Mouse (Mus musculus) intestine, postnatal 0 days (tissue): ENCODE data around the gene Slc38a11. TPM values are rescaled to one million over a fixed set of nuclear protein-coding genes. Genes with fewer than 3 reads are reported as not detected.

Experiments used
- ATAC-seq: fragments of 200-750 bp; cut with Nextera tagmentation; 2 replicates; pipeline ENCODE4 v1.8.0; 2017; ENCODE audit warnings: mild to moderate bottlenecking, moderate TSS enrichment, moderate library complexity
- H3K27ac ChIP-seq: fragments of 300-500 bp; sonication (generic); 2 replicates; pipeline ENCODE4 v1.5.1; 2014; ENCODE audit warnings: mild to moderate bottlenecking, low read depth, low read length, moderate library complexity
- H3K27me3 ChIP-seq: fragments of 300-500 bp; sonication (generic); replicated peaks from 2 replicates; pipeline ENCODE4 v1.6.1; 2014; ENCODE audit warnings: low read length, mixed read lengths; ENCODE audit not compliant: control insufficient read depth, insufficient read depth
- H3K36me3 ChIP-seq: fragments of 300-500 bp; sonication (generic); 2 replicates; pipeline ENCODE4 v1.6.1; 2014; ENCODE audit warnings: mild to moderate bottlenecking, moderate library complexity; ENCODE audit not compliant: control insufficient read depth, insufficient read depth
- H3K4me1 ChIP-seq: fragments of 300-500 bp; sonication (generic); replicated peaks from 2 replicates; pipeline ENCODE4 v1.6.1; 2014; ENCODE audit warnings: antibody characterized with exemption, low read length, mixed read lengths; ENCODE audit not compliant: control insufficient read depth, insufficient read depth
- H3K4me2 ChIP-seq: fragments of 300-500 bp; sonication (generic); replicated peaks from 2 replicates; pipeline ENCODE4 v1.6.1; 2014; ENCODE audit warnings: low read depth, mild to moderate bottlenecking, moderate library complexity
- H3K4me3 ChIP-seq: fragments of 300-500 bp; sonication (generic); 2 replicates; pipeline ENCODE4 v1.5.1; 2014; ENCODE audit warnings: low read depth, low read length
- H3K9ac ChIP-seq: fragments of 300-500 bp; sonication (generic); 2 replicates; pipeline ENCODE4 v1.6.1; 2014; ENCODE audit warnings: mild to moderate bottlenecking, low read depth, low read length
- H3K9me3 ChIP-seq: fragments of 300-500 bp; sonication (generic); 2 replicates; pipeline ENCODE4 v1.6.1; 2016; ENCODE audit warnings: mixed run types; ENCODE audit not compliant: control insufficient read depth
- CTCF ChIP-seq: sonication (generic); IDR thresholded peaks from 2 replicates; pipeline ENCODE4 v1.5.1; 2016; ENCODE audit warnings: low read depth, mild to moderate bottlenecking, control low read depth, antibody characterized with exemption, moderate library complexity
- WGBS: fragments of 180-500 bp; shearing (Covaris S2); extraction: QIAGEN DNeasy Blood & Tissue Kit; methylation state at CpG from one replicate; pipeline ENCODE4 v1.1.7; 2014; 5-methylcytosine and 5-hydroxymethylcytosine counted together
- polyA plus RNA-seq: library from polyadenylated mRNA; unstranded; fragments of >200 nt; fragmentation: Nextera tagmentation; extraction: Ambion mirVana; gene quantifications from 2 replicates; pipeline ENCODE4 v1.2.1, GENCODE M21; 2015

Gene Slc38a11
- polyA plus RNA-seq, 1 experiment from 2014 or later = 0.50 TPM

DNA sequence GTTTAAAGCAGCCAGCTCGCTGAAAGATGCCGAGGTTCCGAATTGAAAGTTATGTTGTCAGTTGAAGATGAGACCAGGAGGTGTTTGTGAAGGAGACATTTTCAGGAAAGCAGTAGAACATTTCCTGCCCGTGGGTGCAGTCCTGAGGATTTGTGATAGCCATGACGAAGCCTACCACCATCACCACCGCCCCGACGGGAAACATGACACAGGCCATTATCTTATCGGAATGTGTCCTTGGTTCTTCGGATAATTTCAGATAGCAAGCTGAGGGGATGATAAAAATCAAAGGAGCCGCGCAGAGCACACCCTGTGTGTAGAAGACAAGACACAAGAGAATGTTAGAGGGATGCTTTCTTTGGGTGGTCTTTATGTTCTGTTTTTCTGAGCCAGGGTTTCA lies 47.1 kb downstream of the Slc38a11 start:
- Histone ChIP-seq H3K4me1 (no peaks in the 10 kb centered on the region), H3K4me2 (no peak overlapping the region), H3K9me3 (no peaks in the 10 kb centered on the region), H3K27me3 (no peaks in the 10 kb centered on the region), H3K4me3 (no peak overlapping the region), H3K36me3 (no peaks in the 10 kb centered on the region), H3K9ac (no peak overlapping the region), H3K27ac (no peak overlapping the region)
- no peak for ATAC-seq
- 66% methylated on average over 12 of the region's 12 CpGs for WGBS
- no peak for TF ChIP-seq CTCF

DNA sequence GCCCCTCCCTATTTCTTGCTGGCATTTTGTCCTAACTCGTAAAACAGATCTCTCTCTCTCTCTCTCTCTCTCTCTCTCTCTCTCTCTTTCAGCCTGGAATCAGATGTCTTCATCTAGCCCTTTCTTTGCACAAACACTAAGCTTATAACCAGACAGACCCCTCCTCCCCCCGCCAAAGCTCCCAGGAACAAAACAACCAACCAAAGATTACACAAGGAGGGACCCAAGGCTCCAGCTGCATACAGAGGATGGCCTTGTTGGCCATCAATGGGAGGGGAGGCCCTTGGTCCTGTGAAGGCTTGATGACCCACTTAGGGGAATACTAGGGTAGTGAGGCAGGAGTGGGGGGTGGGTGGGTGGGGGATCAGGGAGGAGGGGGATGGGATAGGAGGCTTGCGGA lies 52.6 kb downstream of the Slc38a11 start:
- 87% methylated on average over 3 of the region's 3 CpGs for whole genome bisulfite sequencing
- H3K9me3 ChIP-seq = no peaks in the 10 kb centered on the region
- no peak overlapping the region for H3K4me3 ChIP-seq
- H3K27ac ChIP-seq = no peak overlapping the region
- no peak overlapping the region for H3K4me2 ChIP-seq
- H3K9ac ChIP-seq = no peak overlapping the region
- ATAC-seq = no peak
- no peaks in the 10 kb centered on the region for H3K4me1 ChIP-seq
- H3K36me3 ChIP-seq = no peaks in the 10 kb centered on the region
- TF ChIP-seq CTCF = no peak
- H3K27me3 ChIP-seq = no peaks in the 10 kb centered on the region

DNA sequence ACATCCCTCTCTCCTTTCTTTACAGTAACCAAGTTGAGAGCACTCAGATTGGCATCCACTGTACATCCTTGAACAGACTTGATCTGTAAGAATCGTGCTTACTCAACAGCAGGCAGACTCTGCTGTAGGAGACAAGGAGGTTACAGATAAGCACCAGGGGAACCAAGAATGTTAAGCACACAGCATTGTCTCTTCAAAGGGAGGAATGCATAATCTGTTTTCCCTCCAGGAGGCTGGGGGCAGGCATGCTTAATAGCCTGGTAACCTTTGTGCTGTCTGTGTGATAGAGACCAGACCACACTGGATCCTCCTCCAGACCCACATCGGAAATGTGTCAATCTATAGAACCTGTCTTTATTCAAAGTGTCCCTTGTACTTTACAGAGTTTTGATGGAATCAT lies 67.3 kb downstream of the Slc38a11 start:
- H3K4me1 ChIP-seq = no peaks in the 10 kb centered on the region
- H3K27me3 ChIP-seq = no peaks in the 10 kb centered on the region
- no peak for ATAC-seq
- no peak overlapping the region for H3K4me2 ChIP-seq
- H3K9ac ChIP-seq = no peak overlapping the region
- WGBS = 20% methylated on average over 2 of the region's 2 CpGs
- no peaks in the 10 kb centered on the region for H3K9me3 ChIP-seq
- H3K36me3 ChIP-seq = no peaks in the 10 kb centered on the region
- no peak overlapping the region for H3K4me3 ChIP-seq
- no peak overlapping the region for H3K27ac ChIP-seq
- TF ChIP-seq CTCF = no peak

DNA sequence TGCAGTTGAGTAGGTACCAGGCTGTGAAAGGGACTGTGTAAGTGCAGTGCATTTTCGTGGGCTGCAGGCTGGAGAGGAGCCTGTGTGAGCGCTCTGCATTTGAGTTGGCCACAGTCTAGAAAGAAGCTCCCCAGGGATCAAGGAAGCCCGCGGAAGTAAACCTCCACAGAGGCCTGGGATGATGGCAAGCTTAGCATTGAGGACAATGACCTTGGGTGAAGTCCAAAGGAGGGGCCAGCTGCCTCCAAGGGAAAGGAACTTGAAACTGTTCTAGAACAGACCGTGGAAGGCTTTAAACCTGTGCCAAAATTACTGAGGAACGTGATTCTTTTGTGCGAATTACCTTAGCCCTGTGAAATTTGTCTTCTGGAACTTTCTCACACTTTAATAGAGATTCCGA lies 69.7 kb downstream of the Slc38a11 start:
- H3K27ac ChIP-seq = no peak overlapping the region
- no peaks in the 10 kb centered on the region for H3K9me3 ChIP-seq
- H3K27me3 ChIP-seq = no peaks in the 10 kb centered on the region
- H3K4me2 ChIP-seq = no peak overlapping the region
- H3K9ac ChIP-seq = no peak overlapping the region
- ATAC-seq = no peak
- no peaks in the 10 kb centered on the region for H3K4me1 ChIP-seq
- no peaks in the 10 kb centered on the region for H3K36me3 ChIP-seq
- no peak for TF ChIP-seq CTCF
- H3K4me3 ChIP-seq = no peak overlapping the region
- WGBS = 61% methylated on average over 8 of the region's 8 CpGs

DNA sequence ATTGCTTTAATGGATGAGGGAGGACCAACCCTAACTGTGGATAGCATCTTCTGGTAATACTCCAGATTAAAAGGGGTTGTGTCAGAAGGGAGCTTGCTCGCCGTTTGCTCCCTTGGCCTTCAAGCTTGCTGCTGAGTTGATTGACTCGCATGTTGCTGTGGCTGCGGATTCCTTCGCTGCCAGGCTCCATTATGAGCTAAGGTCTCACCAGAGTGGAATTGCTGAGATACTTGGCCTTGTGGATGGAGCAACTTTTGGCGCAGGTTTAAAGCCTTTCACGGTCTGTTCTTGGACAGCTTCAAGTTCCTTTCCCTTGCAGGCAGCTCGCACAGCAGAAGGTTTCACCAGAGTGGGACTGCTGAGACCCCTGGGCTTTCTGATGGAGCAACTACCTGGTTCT lies 70.4 kb downstream of the Slc38a11 start:
- no peak overlapping the region for H3K4me2 ChIP-seq
- no peak overlapping the region for H3K27ac ChIP-seq
- H3K36me3 ChIP-seq = no peaks in the 10 kb centered on the region
- ATAC-seq = no peak
- no peaks in the 10 kb centered on the region for H3K27me3 ChIP-seq
- TF ChIP-seq CTCF = no peak
- 91% methylated on average over 8 of the region's 8 CpGs for WGBS
- no peak overlapping the region for H3K9ac ChIP-seq
- no peaks in the 10 kb centered on the region for H3K9me3 ChIP-seq
- H3K4me1 ChIP-seq = no peaks in the 10 kb centered on the region
- no peak overlapping the region for H3K4me3 ChIP-seq

DNA sequence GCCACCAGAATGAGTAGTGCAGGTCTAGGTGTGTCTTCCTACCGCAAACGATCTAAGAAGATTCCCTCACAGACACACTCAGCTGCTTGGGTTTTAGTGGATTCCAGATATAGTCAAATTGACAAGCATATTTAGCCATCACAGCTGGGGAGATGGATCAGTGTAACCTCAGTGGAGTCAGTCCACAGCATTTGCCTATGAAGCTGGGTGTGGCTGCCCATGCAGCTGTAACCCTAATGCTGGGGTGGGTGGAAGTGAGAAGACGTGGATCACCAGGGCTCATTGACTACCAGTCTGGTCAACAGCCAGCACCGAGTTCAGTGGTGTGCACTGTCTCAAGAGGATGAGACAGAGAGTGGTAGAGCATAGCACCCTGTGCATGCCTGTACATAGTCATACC lies 74.1 kb downstream of the Slc38a11 start:
- Histone ChIP-seq H3K9me3 (no peaks in the 10 kb centered on the region), H3K27me3 (no peaks in the 10 kb centered on the region), H3K9ac (no peak overlapping the region), H3K27ac (no peak overlapping the region), H3K4me2 (no peak overlapping the region), H3K4me3 (no peak overlapping the region), H3K4me1 (no peaks in the 10 kb centered on the region), H3K36me3 (no peaks in the 10 kb centered on the region)
- no peak for ATAC-seq
- WGBS = 79% methylated on average over 4 of the region's 4 CpGs
- TF ChIP-seq CTCF = no peak

DNA sequence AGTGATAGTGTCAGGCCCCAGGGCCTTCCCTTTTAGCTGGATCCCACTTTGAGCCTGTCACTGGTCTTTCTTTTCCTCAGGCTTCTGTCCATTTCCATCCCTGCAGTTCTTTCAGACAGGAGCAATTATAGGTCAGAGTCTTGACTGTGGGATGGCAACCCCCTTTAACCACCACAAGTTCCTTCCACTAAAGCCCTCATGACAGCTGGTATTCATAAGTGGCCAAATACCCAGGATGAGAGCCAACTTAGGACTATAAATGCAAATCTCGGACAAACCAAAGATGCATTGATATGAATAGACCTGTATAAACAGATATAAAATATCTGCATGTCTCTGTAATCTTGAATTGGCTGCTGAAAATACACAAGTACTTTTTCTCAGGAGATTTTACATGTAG lies 75.1 kb downstream of the Slc38a11 start:
- TF ChIP-seq CTCF = no peak
- Histone ChIP-seq H3K4me3 (no peak overlapping the region), H3K9me3 (no peaks in the 10 kb centered on the region), H3K4me2 (no peak overlapping the region), H3K9ac (no peak overlapping the region), H3K4me1 (no peaks in the 10 kb centered on the region), H3K27me3 (no peaks in the 10 kb centered on the region), H3K27ac (no peak overlapping the region), H3K36me3 (no peaks in the 10 kb centered on the region)
- no peak for ATAC-seq
- WGBS = 83% methylated on average over 1 of the region's 1 CpGs
